Mouse (Mus musculus): ENCODE measurements around the gene Ccnj. TPM values are rescaled to one million over a fixed set of nuclear protein-coding genes. Genes with fewer than 3 reads are reported as not detected.

The Ccnj gene
- total and polyA plus RNA-seq, 3 experiments, result 4.1 to 15.0 (median 14.7) TPM

DNA sequence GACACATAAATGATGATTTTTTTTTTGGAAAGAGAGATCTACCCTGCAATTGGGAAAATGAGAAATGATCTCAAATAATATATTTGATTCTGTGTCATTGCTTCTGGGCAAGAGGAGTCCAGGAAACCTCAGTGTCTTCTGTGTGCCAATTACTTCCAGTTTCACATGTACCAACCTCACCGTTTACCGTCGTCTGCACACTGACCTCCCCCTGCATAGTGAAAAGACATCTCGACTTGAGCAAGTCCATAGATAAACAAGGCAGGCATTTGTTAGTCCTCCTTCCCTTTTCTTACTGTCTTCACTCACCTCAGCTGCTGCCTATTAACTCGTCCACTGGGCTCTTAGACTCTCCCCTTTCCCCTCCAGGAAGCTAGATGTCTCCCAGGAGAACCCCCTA is 5.4 kb upstream of the Ccnj start:
- TF ChIP-seq GATA1 (IDR thresholded peaks at IDR 0.05; ENCODE audit: borderline replicate concordance, low read length) (no peak), TAL1 (conservative IDR thresholded peaks at IDR 0.05; ENCODE audit: low read depth, low read length) (no peak), GATA2 (IDR thresholded peaks at IDR 0.05; ENCODE audit: borderline replicate concordance, low read depth, low read length) (no peak), CTCF (IDR thresholded peaks at IDR 0.05; ENCODE audit: low read depth, low read length) (no peak), POLR2AphosphoS5 (IDR thresholded peaks at IDR 0.05; ENCODE audit: insufficient replicate concordance, low read depth, low read length) (no peak)
- Histone ChIP-seq H3K9me3 (replicated peaks) (no peaks in the 10 kb centered on the region), H3K27me3 (ENCODE audit: insufficient read depth, low read length) (no peaks in the 10 kb centered on the region), H3K4me1 (ENCODE audit: insufficient read depth, low read depth, low read length) (peaks cover 34% of the 10 kb centered on the region), H3K4me3 (ENCODE audit: low read depth, low read length) (no peak overlapping the region), H3K36me3 (replicated peaks) (no peaks in the 10 kb centered on the region)
- ATAC-seq (ENCODE audit: extremely low read depth, insufficient number of reproducible peaks, low FRiP score, poor library complexity, severe bottlenecking) (no peak), DNase-seq (ENCODE audit: low spot score) (no peak)

DNA sequence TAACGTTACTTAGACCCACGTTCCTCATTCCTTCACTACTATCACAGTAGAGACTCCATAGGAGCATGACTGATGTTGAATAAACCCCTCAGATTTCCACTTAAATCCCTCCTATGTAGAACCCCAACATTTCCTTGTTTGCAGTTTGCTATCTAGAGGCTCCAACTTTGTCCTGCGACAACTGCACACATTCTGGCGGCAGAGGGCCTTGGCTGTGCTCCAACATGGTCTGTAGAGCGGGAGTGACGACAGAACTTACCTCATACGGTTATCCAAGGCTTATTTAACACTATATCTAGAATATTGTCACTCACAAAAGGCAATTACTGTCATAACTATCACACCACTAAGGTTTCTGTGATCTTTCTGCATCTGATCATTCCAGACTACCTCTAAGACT is 4.3 kb upstream of the Ccnj start:
- ATAC-seq (ENCODE audit: extremely low read depth, insufficient number of reproducible peaks, low FRiP score, poor library complexity, severe bottlenecking) (no peak), DNase-seq (ENCODE audit: low spot score) (no peak)
- no peak for TF ChIP-seq POLR2AphosphoS5 (IDR thresholded peaks at IDR 0.05; ENCODE audit: insufficient replicate concordance, low read depth, low read length)
- no peak for TF ChIP-seq CTCF (IDR thresholded peaks at IDR 0.05; ENCODE audit: low read depth, low read length)
- no peak for TF ChIP-seq TAL1 (conservative IDR thresholded peaks at IDR 0.05; ENCODE audit: low read depth, low read length)
- no peak for TF ChIP-seq GATA2 (IDR thresholded peaks at IDR 0.05; ENCODE audit: borderline replicate concordance, low read depth, low read length)
- TF ChIP-seq GATA1 (IDR thresholded peaks at IDR 0.05; ENCODE audit: borderline replicate concordance, low read length), result no peak
- Histone ChIP-seq H3K9me3 (replicated peaks) (no peaks in the 10 kb centered on the region), H3K4me1 (ENCODE audit: insufficient read depth, low read depth, low read length) (peaks cover 28% of the 10 kb centered on the region), H3K36me3 (replicated peaks) (no peaks in the 10 kb centered on the region), H3K27me3 (ENCODE audit: insufficient read depth, low read length) (no peaks in the 10 kb centered on the region), H3K4me3 (ENCODE audit: low read depth, low read length) (no peak overlapping the region)

DNA sequence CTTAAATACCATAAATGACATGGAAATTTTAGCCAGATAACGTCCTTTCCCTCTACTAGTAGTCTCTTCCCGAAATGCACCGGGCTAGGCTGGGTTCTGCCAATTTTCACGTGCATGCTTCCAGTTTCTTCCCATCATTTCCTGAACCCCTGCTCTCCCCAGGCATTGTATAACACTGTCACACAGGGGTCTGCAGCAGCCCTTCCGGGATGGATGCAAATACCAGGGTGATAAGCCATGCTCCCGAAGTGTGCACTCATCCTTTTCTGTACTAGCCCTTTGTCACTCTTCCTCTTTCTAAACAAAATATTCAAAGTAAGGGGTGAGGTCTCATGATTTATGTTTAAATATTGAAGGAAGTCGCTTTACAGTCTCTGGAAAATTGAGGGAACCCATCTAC is 881 bp upstream of the Ccnj start:
- DNase-seq (ENCODE audit: low spot score) (peak; percentile 8), ATAC-seq (ENCODE audit: extremely low read depth, insufficient number of reproducible peaks, low FRiP score, poor library complexity, severe bottlenecking) (no peak)
- peak overlapping the region; percentile 85 for H3K4me3 ChIP-seq (ENCODE audit: low read depth, low read length)
- TF ChIP-seq TAL1 (conservative IDR thresholded peaks at IDR 0.05; ENCODE audit: low read depth, low read length) (no peak), CTCF (IDR thresholded peaks at IDR 0.05; ENCODE audit: low read depth, low read length) (no peak), GATA1 (IDR thresholded peaks at IDR 0.05; ENCODE audit: borderline replicate concordance, low read length) (no peak), POLR2AphosphoS5 (IDR thresholded peaks at IDR 0.05; ENCODE audit: insufficient replicate concordance, low read depth, low read length) (no peak), GATA2 (IDR thresholded peaks at IDR 0.05; ENCODE audit: borderline replicate concordance, low read depth, low read length) (no peak)
- H3K27me3 ChIP-seq (ENCODE audit: insufficient read depth, low read length), result no peaks in the 10 kb centered on the region
- peaks cover 48% of the 10 kb centered on the region for H3K4me1 ChIP-seq (ENCODE audit: insufficient read depth, low read depth, low read length)
- H3K36me3 ChIP-seq (replicated peaks), result peaks cover 19% of the 10 kb centered on the region
- no peaks in the 10 kb centered on the region for H3K9me3 ChIP-seq (replicated peaks)

DNA sequence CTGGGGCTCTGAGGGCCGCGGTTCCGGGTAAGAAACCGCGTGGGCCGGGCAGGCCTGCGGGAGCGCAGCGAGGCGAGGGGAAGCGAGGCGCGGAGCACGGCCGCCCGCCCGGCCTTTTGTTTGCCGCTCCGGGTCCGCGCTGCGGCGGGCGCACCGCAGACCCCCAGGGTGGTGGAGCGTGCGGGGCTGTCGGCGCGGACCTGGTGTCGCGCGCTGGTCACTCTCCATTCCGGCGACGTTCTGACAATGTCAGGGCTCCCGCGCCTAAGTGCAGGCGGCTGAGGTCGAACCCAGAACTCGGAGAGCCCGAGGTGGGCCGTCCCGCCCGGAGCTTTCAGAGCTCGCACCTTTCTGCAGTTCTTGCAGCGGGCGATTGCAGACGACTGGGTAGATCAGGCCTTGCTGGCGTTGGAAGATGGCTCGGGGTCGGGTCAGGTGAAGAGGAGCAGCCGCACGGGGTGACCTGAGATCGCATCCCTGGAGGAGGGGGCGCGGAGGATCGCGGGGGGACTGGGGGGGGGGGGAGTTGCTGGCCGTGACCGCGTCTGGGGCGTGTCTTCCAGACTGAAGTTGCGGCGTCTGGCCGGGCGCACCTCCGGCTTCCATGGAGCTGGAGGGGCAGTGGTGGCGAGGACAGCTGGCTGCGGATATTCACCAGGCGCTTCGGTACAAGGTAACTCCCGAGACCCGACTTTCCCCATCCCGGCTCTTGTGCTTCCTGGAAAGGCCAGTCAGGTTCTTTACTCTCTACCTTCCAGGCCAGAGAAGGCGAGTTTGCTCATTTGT is 530 bp downstream of the Ccnj start:
- Histone ChIP-seq H3K4me3 (ENCODE audit: low read depth, low read length) (peak overlapping the region; percentile 85), H3K4me1 (ENCODE audit: insufficient read depth, low read depth, low read length) (peaks cover 55% of the 10 kb centered on the region), H3K36me3 (replicated peaks) (peaks cover 32% of the 10 kb centered on the region), H3K9me3 (replicated peaks) (no peaks in the 10 kb centered on the region), H3K27me3 (ENCODE audit: insufficient read depth, low read length) (no peaks in the 10 kb centered on the region)
- peak; percentile 66 for DNase-seq (ENCODE audit: low spot score)
- TF ChIP-seq TAL1 (conservative IDR thresholded peaks at IDR 0.05; ENCODE audit: low read depth, low read length), result no peak
- ATAC-seq (ENCODE audit: extremely low read depth, insufficient number of reproducible peaks, low FRiP score, poor library complexity, severe bottlenecking), result no peak

GRCm38 (mm10) chr19:40832361-40832760 is 1.3 kb downstream of the Ccnj start:
- Histone ChIP-seq H3K36me3 (replicated peaks) (peaks cover 40% of the 10 kb centered on the region), H3K9me3 (replicated peaks) (no peaks in the 10 kb centered on the region), H3K4me1 (ENCODE audit: insufficient read depth, low read depth, low read length) (peaks cover 55% of the 10 kb centered on the region), H3K27me3 (ENCODE audit: insufficient read depth, low read length) (no peaks in the 10 kb centered on the region), H3K4me3 (ENCODE audit: low read depth, low read length) (peak overlapping the region; percentile 85)
- TF ChIP-seq TAL1 (conservative IDR thresholded peaks at IDR 0.05; ENCODE audit: low read depth, low read length), result no peak
- no peak for TF ChIP-seq GATA2 (IDR thresholded peaks at IDR 0.05; ENCODE audit: borderline replicate concordance, low read depth, low read length)
- no peak for TF ChIP-seq POLR2AphosphoS5 (IDR thresholded peaks at IDR 0.05; ENCODE audit: insufficient replicate concordance, low read depth, low read length)
- TF ChIP-seq GATA1 (IDR thresholded peaks at IDR 0.05; ENCODE audit: borderline replicate concordance, low read length), result no peak
- TF ChIP-seq CTCF (IDR thresholded peaks at IDR 0.05; ENCODE audit: low read depth, low read length), result no peak
- DNase-seq (ENCODE audit: low spot score), result no peak
- ATAC-seq (ENCODE audit: extremely low read depth, insufficient number of reproducible peaks, low FRiP score, poor library complexity, severe bottlenecking), result no peak

DNA sequence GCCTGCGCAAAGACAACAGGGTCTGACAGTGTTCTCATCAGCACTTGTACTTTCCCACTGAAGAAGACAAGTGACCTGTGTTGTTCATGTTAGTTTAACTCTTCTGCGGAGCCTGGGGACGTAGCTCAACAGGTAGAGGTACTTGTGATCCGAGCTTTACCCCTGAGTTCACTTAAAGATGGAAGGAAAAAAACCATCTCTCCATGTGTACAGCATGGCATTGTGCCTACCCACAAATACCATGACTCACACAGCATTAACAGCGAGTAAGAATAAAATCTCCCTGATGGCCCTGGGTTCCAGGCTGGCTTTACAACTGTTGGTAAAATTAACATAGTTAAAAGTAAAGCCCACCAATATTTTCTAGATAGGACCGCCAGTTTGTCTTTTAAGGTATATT is 3.4 kb downstream of the Ccnj start:
- no peak for TF ChIP-seq GATA2 (IDR thresholded peaks at IDR 0.05; ENCODE audit: borderline replicate concordance, low read depth, low read length)
- no peak for TF ChIP-seq GATA1 (IDR thresholded peaks at IDR 0.05; ENCODE audit: borderline replicate concordance, low read length)
- no peak for TF ChIP-seq TAL1 (conservative IDR thresholded peaks at IDR 0.05; ENCODE audit: low read depth, low read length)
- no peak for TF ChIP-seq CTCF (IDR thresholded peaks at IDR 0.05; ENCODE audit: low read depth, low read length)
- TF ChIP-seq POLR2AphosphoS5 (IDR thresholded peaks at IDR 0.05; ENCODE audit: insufficient replicate concordance, low read depth, low read length), result no peak
- peaks cover 51% of the 10 kb centered on the region for H3K4me1 ChIP-seq (ENCODE audit: insufficient read depth, low read depth, low read length)
- ATAC-seq (ENCODE audit: extremely low read depth, insufficient number of reproducible peaks, low FRiP score, poor library complexity, severe bottlenecking), result no peak

More for the DNA sequence above, 3.4 kb downstream of the Ccnj start:
- H3K4me3 ChIP-seq (ENCODE audit: low read depth, low read length), result no peak overlapping the region
- DNase-seq (ENCODE audit: low spot score), result no peak
- no peaks in the 10 kb centered on the region for H3K27me3 ChIP-seq (ENCODE audit: insufficient read depth, low read length)
- H3K9me3 ChIP-seq (replicated peaks), result no peaks in the 10 kb centered on the region
- peaks cover 60% of the 10 kb centered on the region for H3K36me3 ChIP-seq (replicated peaks)

All from G1E (cell line).